ENCODE assay signal across 8 mouse cellular contexts in the genomic region with DNA sequence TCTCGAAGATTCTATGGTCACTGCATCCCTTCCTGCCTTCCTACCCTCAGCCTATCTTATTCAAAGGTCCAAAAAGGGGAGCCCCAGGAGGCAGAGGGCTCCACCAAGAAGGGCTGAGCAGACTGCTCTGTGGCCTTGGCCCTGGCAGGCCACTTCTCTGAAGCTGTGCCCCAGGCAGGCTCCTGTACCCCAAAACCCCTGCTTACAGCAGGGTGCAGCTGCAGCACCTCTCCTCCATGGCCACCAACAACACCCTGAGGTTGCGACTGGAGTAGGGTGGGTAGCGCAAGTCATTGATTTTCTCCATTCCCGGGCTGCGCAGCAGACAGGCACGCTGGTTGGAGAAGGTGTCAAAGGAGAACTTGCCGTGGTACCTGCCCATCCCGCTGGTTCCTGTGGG. TPM values are rescaled to one million over a fixed set of nuclear protein-coding genes. Genes with fewer than 3 reads are reported as not detected.
A peak's percentile ranks its signal among the peaks of the same experiment; 100 is the strongest.
DNase-seq lines count a peak whose midpoint lies in the region; ATAC-seq and TF ChIP-seq lines count a peak whose summit lies in the region.

No protein-coding gene starts in this region.

- peaks cover 24% of the 10 kb centered on the region for H3K36me3 ChIP-seq in embryonic facial prominence, embryonic 13.5 days
- peaks cover 12% of the 10 kb centered on the region for H3K36me3 ChIP-seq in intestine, embryonic 15.5 days
- peaks cover 23% of the 10 kb centered on the region for H3K36me3 ChIP-seq in neural tube, embryonic 12.5 days

- TF ChIP-seq CTCF in left cerebral cortex, adult 2 months (IDR thresholded peaks at IDR 0.05): no peak

- peak overlapping the region; percentile 77 for H3K9ac ChIP-seq in embryonic facial prominence, embryonic 13.5 days
- H3K9ac ChIP-seq in intestine, embryonic 15.5 days: peak overlapping the region; percentile 44; the same call in 1 of the 2 replicates
- 0 out of 2 replicates have a peak overlapping the region, but pooled peaks have one; percentile 13 for H3K9ac ChIP-seq in neural tube, embryonic 12.5 days

- peak overlapping the region; percentile 87 for H3K27ac ChIP-seq in left cerebral cortex, adult 2 months
- H3K27ac ChIP-seq in embryonic facial prominence, embryonic 13.5 days: 0 out of 2 replicates have a peak overlapping the region, but pooled peaks have one; percentile 62
- no peak overlapping the region for H3K27ac ChIP-seq in intestine, embryonic 15.5 days
- H3K27ac ChIP-seq in neural tube, embryonic 12.5 days: no peak overlapping the region

- H3K4me2 ChIP-seq in embryonic facial prominence, embryonic 13.5 days: peak overlapping the region; percentile 83
- peak overlapping the region; percentile 73 for H3K4me2 ChIP-seq in intestine, embryonic 15.5 days (replicated peaks)
- peak overlapping the region; percentile 80 for H3K4me2 ChIP-seq in neural tube, embryonic 12.5 days (replicated peaks)

- no peaks in the 10 kb centered on the region for H3K27me3 ChIP-seq in embryonic facial prominence, embryonic 13.5 days
- no peaks in the 10 kb centered on the region for H3K27me3 ChIP-seq in intestine, embryonic 15.5 days (replicated peaks)
- H3K27me3 ChIP-seq in neural tube, embryonic 12.5 days (replicated peaks): no peaks in the 10 kb centered on the region

- intact Hi-C loops in left cerebral cortex, adult 2 months (cut with DNase I): no loop called here
- intact Hi-C loops in left cerebral cortex, postnatal 25 days (cut with DNase I): no loop called here

- WGBS in embryonic facial prominence, embryonic 13.5 days: 85% methylated on average over 8 of the region's 8 CpGs
- 80% methylated on average over 8 of the region's 8 CpGs for WGBS in intestine, embryonic 15.5 days
- WGBS in neural tube, embryonic 12.5 days: 89% methylated on average over 8 of the region's 8 CpGs

- no peak for ATAC-seq in embryonic facial prominence, embryonic 13.5 days (ENCODE audit: insufficient number of reproducible peaks, insufficient read depth, low FRiP score, low TSS enrichment, low read depth)
- no peak for ATAC-seq in intestine, embryonic 15.5 days
- no peak for ATAC-seq in neural tube, embryonic 12.5 days (ENCODE audit: low FRiP score, low read depth)

- no peak for DNase-seq in left cerebral cortex, adult 2 months (ENCODE audit: extremely low spot score in 1 of 2, low spot score in 2 of 2)
- DNase-seq in left cerebral cortex, adult 8-10 months (ENCODE audit: low spot score in 2 of 2): no peak
- DNase-seq in frontal cortex, postnatal 10 days (ENCODE audit: low spot score in 2 of 2): no peak
- DNase-seq in left cerebral cortex, postnatal 25 days (ENCODE audit: low spot score in 2 of 2): no peak
- no peak for DNase-seq in ovary, adult 18-20 months (ENCODE audit: low spot score)

- H3K4me1 ChIP-seq in embryonic facial prominence, embryonic 13.5 days: peaks cover 19% of the 10 kb centered on the region
- H3K4me1 ChIP-seq in intestine, embryonic 15.5 days (replicated peaks): peaks cover 16% of the 10 kb centered on the region
- H3K4me1 ChIP-seq in neural tube, embryonic 12.5 days: peaks cover 23% of the 10 kb centered on the region

- no peaks in the 10 kb centered on the region for H3K9me3 ChIP-seq in embryonic facial prominence, embryonic 13.5 days
- no peaks in the 10 kb centered on the region for H3K9me3 ChIP-seq in intestine, embryonic 15.5 days
- no peaks in the 10 kb centered on the region for H3K9me3 ChIP-seq in neural tube, embryonic 12.5 days

- peak overlapping the region; percentile 96; the same call in 1 of the 2 replicates for H3K4me3 ChIP-seq in left cerebral cortex, adult 2 months
- peak overlapping the region; percentile 72 for H3K4me3 ChIP-seq in embryonic facial prominence, embryonic 13.5 days
- H3K4me3 ChIP-seq in intestine, embryonic 15.5 days (replicated peaks): peak overlapping the region; percentile 69
- peak overlapping the region; percentile 57; the same call in 1 of the 2 replicates for H3K4me3 ChIP-seq in neural tube, embryonic 12.5 days

RNA-seq across cellular contexts. Expression of a gene that starts 1.1 kb away (rescaled TPM):
- total RNA-seq in left cerebral cortex, adult 2 months (2021): 100 to 1,000 TPM; 129 to 133 TPM
- total RNA-seq in left cerebral cortex, adult 8-10 months (2022): 100 to 1,000 TPM; 136 to 159 (median 145) TPM
- 258 and 278 TPM in 2 replicates for polyA plus RNA-seq in embryonic facial prominence, embryonic 13.5 days (2015; fragmentation: Nextera tagmentation; extraction: Ambion mirVana)
- polyA plus RNA-seq in intestine, embryonic 15.5 days (2015; fragmentation: Nextera tagmentation; extraction: Ambion mirVana): 342 and 413 TPM in 2 replicates
- polyA plus RNA-seq in neural tube, embryonic 12.5 days (2016; fragmentation: Nextera tagmentation; extraction: Ambion mirVana): 226 and 234 TPM in 2 replicates
- total RNA-seq in left cerebral cortex, postnatal 25 days (2021): 100 to 1,000 TPM; 124 to 137 TPM

RNA-seq across cellular contexts. Expression of a gene that starts 6.8 kb away (rescaled TPM):
- total RNA-seq in left cerebral cortex, adult 2 months (2021): 10 to 100 TPM; 14.9 to 20.1 TPM
- 10 to 100 TPM; 14.9 to 26.1 (median 21.5) TPM for total RNA-seq in left cerebral cortex, adult 8-10 months (2022)
- polyA plus RNA-seq in embryonic facial prominence, embryonic 13.5 days (2015; fragmentation: Nextera tagmentation; extraction: Ambion mirVana): 53.7 and 58.0 TPM in 2 replicates
- polyA plus RNA-seq in intestine, embryonic 15.5 days (2015; fragmentation: Nextera tagmentation; extraction: Ambion mirVana): 50.9 and 56.3 TPM in 2 replicates
- polyA plus RNA-seq in neural tube, embryonic 12.5 days (2016; fragmentation: Nextera tagmentation; extraction: Ambion mirVana): 19.7 and 22.0 TPM in 2 replicates
- 10 to 100 TPM; 15.3 to 16.4 TPM for total RNA-seq in left cerebral cortex, postnatal 25 days (2021)

RNA-seq across cellular contexts. Expression of a gene that starts 15.9 kb away (rescaled TPM):
- 1 to 10 TPM; 2.3 to 3.3 TPM for total RNA-seq in left cerebral cortex, adult 2 months (2021)
- total RNA-seq in left cerebral cortex, adult 8-10 months (2022): 1 to 10 TPM; 3.4 to 5.5 (median 5.1) TPM
- 1.6 and 1.7 TPM in 2 replicates for polyA plus RNA-seq in embryonic facial prominence, embryonic 13.5 days (2015; fragmentation: Nextera tagmentation; extraction: Ambion mirVana)
- 2.3 and 2.4 TPM in 2 replicates for polyA plus RNA-seq in intestine, embryonic 15.5 days (2015; fragmentation: Nextera tagmentation; extraction: Ambion mirVana)
- 0.84 and 0.87 TPM in 2 replicates for polyA plus RNA-seq in neural tube, embryonic 12.5 days (2016; fragmentation: Nextera tagmentation; extraction: Ambion mirVana)
- total RNA-seq in left cerebral cortex, postnatal 25 days (2021): 1 to 10 TPM; 2.2 to 2.4 TPM

RNA-seq across cellular contexts. Expression of a gene that starts 21.3 kb away (rescaled TPM):
- total RNA-seq in left cerebral cortex, adult 2 months (2021): 10 to 100 TPM; 12.9 to 16.3 TPM
- total RNA-seq in left cerebral cortex, adult 8-10 months (2022): 10 to 100 TPM; 13.4 to 30.8 (median 20.0) TPM
- polyA plus RNA-seq in embryonic facial prominence, embryonic 13.5 days (2015; fragmentation: Nextera tagmentation; extraction: Ambion mirVana): 15.8 and 16.6 TPM in 2 replicates
- polyA plus RNA-seq in intestine, embryonic 15.5 days (2015; fragmentation: Nextera tagmentation; extraction: Ambion mirVana): 20.2 and 21.8 TPM in 2 replicates
- polyA plus RNA-seq in neural tube, embryonic 12.5 days (2016; fragmentation: Nextera tagmentation; extraction: Ambion mirVana): 8.4 and 11.1 TPM in 2 replicates
- 10 to 100 TPM; 14.1 to 16.1 TPM for total RNA-seq in left cerebral cortex, postnatal 25 days (2021)

RNA-seq across cellular contexts. Expression of a gene that starts 44.8 kb away (rescaled TPM):
- total RNA-seq in left cerebral cortex, adult 2 months (2021): under 1 TPM in 1 of 2 experiments, not detected in 1; 0.11 TPM
- total RNA-seq in left cerebral cortex, adult 8-10 months (2022): under 1 TPM in 2 of 4 experiments, not detected in 2; 0.44 to 0.50 TPM
- 0.24 TPM in 1 of 2 replicates, not detected in the other for polyA plus RNA-seq in embryonic facial prominence, embryonic 13.5 days (2015; fragmentation: Nextera tagmentation; extraction: Ambion mirVana)
- not detected in 2 replicates for polyA plus RNA-seq in intestine, embryonic 15.5 days (2015; fragmentation: Nextera tagmentation; extraction: Ambion mirVana)
- not detected in 2 replicates for polyA plus RNA-seq in neural tube, embryonic 12.5 days (2016; fragmentation: Nextera tagmentation; extraction: Ambion mirVana)
- under 1 TPM in 1 of 2 experiments, not detected in 1; 0.11 TPM for total RNA-seq in left cerebral cortex, postnatal 25 days (2021)

Comparison
In these comparisons a context has a peak if more than half of its experiments do, and no peak if none do; other contexts are left out.
1. H3K27ac ChIP-seq: peak in left cerebral cortex, adult 2 months (single experiment) and embryonic facial prominence, embryonic 13.5 days (single experiment); none in intestine, embryonic 15.5 days (single experiment) and neural tube, embryonic 12.5 days (single experiment).
2. H3K9ac ChIP-seq: peak in every context shown above with its lines; median percentile 77 in embryonic facial prominence, embryonic 13.5 days; 44 in intestine, embryonic 15.5 days; 13 in neural tube, embryonic 12.5 days.
3. Peak in every context shown above with its lines, with median percentiles within 50 percentile points of each other: H3K4me3 ChIP-seq and H3K4me2 ChIP-seq.